Mouse (Mus musculus) central nervous system, embryonic 18 days (tissue): ENCODE data around the gene Cfhr2. TPM values are rescaled to one million over a fixed set of nuclear protein-coding genes. Genes with fewer than 3 reads are reported as not detected.

Experiments used
- polyA plus RNA-seq: library from polyadenylated mRNA; depleted of rRNA; stranded (reverse); fragments of >200 nt; gene quantifications from 2 replicates; pipeline ENCODE4 v1.2.3, GENCODE M21; 2012; rRNA removed

Gene Cfhr2
- polyA plus RNA-seq: 0.08 and 0.11 TPM in 2 replicates

DNA sequence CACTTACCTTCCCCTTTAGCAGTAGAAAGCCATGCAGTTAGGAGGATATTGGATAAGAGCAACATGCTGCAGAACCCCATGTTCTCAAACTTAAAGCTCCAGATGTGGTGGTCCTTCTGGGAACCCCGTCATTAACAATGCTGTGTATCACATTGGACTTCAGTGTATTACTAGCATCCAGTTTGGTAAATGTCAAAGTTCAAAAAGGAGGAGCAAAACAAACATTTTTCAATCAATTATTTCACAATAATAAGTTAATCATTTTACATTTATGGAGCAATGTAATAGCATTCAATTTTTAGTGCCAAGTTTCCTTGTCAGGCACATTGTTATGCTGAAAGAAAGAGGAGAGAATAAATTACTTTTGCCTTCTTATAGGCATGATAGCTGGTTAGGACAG lies at the start of gene Cfhr2:
Gene Cfhr2 (minus strand): TSS at position 155 of the 400 bp plus-strand sequence.

GRCm38 (mm10) chr1:139781143-139781542 lies 77.4 kb downstream of the Cfhr2 start, which contains the start of gene Gm4788:
Gene Gm4788, minus strand, starts transcription at chr1:139781243.

Other genes starting within 250 kb of the Cfhr2 start
- not detected in 2 replicates for gene Gm4788, start 77.5 kb downstream of the Cfhr2 start, polyA plus RNA-seq